Mouse (Mus musculus) spleen, adult 2 months (tissue): ENCODE results near the gene Cldn14. TPM values are rescaled to one million over a fixed set of nuclear protein-coding genes. Genes with fewer than 3 reads are reported as not detected.
"Not testable (repeated sequence)": the region's sequence is repeated elsewhere in the genome, so short reads cannot be mapped to it uniquely, and the experiment has no call there.

Source experiments
- DNase-seq, 2 experiments: peaks; one replicate each; pipeline versions ENCODE4 v3.0.0 to v3.0.0-alpha.2; 2012 to 2021; ENCODE audit warnings: low spot score in 2 of 2, low read depth in 1 of 2
- H3K27ac ChIP-seq: fragments of 200-500 bp; 2 replicates; pipeline ENCODE4 v1.5.1; 2012; ENCODE audit warnings: low read length, inconsistent platforms; ENCODE audit not compliant: insufficient read depth
- H3K27me3 ChIP-seq: fragments of 200-500 bp; 2 replicates; pipeline ENCODE4 v1.6.1; 2012; ENCODE audit warnings: mild to moderate bottlenecking, moderate library complexity, low read length, inconsistent platforms; ENCODE audit not compliant: control insufficient read depth, insufficient read depth
- H3K36me3 ChIP-seq: fragments of 200-500 bp; 2 replicates; pipeline ENCODE4 v1.6.1; 2012; ENCODE audit warnings: mild to moderate bottlenecking, low read length, inconsistent platforms; ENCODE audit not compliant: control insufficient read depth, insufficient read depth
- H3K4me1 ChIP-seq: fragments of 200-500 bp; 2 replicates; pipeline ENCODE4 v1.6.1; 2011; ENCODE audit warnings: inconsistent platforms; ENCODE audit not compliant: control insufficient read depth, insufficient read depth, insufficient read length
- H3K4me3 ChIP-seq: fragments of 200-500 bp; 2 replicates; pipeline ENCODE4 v1.5.1; 2011; ENCODE audit warnings: mild to moderate bottlenecking, inconsistent platforms; ENCODE audit not compliant: insufficient read depth, insufficient read length; ENCODE audit errors: extremely low read depth
- CTCF ChIP-seq: fragments of 200-500 bp; IDR thresholded peaks from 2 replicates; pipeline ENCODE4 v1.5.1; 2011; ENCODE audit warnings: mild to moderate bottlenecking, inconsistent platforms; ENCODE audit not compliant: insufficient read depth, insufficient read length, insufficient replicate concordance; ENCODE audit errors: extremely low read depth
- POLR2A ChIP-seq: fragments of 200-500 bp; IDR thresholded peaks from 2 replicates; pipeline ENCODE4 v1.6.1; 2011; ENCODE audit warnings: low read depth, low read length, inconsistent platforms
- WGBS: fragments of 180-500 bp; shearing (Covaris S2); methylation state at CpG from one replicate; pipeline ENCODE4 v1.1.7; 2018; 5-methylcytosine and 5-hydroxymethylcytosine counted together
- polyA plus RNA-seq: library from polyadenylated mRNA; depleted of rRNA; stranded (reverse); fragments of >200 nt; gene quantifications from 2 replicates; pipeline ENCODE4 v1.2.3, GENCODE M21; 2012

Cldn14 gene
- polyA plus RNA-seq, 1 experiment = not detected

- Histone ChIP-seq H3K4me3 (no peak overlapping the region), H3K4me1 (no peaks in the 10 kb centered on the region), H3K36me3 (no peaks in the 10 kb centered on the region), H3K27ac (no peak overlapping the region), H3K27me3 (no peaks in the 10 kb centered on the region)
- no peak for DNase-seq
- TF ChIP-seq CTCF (no peak), POLR2A (no peak)
- 62% methylated on average over 15 of the region's 15 CpGs for WGBS
Observed at GRCm38 (mm10) chr16:93981190-93981841, 27.3 kb downstream of the Cldn14 start.

DNA sequence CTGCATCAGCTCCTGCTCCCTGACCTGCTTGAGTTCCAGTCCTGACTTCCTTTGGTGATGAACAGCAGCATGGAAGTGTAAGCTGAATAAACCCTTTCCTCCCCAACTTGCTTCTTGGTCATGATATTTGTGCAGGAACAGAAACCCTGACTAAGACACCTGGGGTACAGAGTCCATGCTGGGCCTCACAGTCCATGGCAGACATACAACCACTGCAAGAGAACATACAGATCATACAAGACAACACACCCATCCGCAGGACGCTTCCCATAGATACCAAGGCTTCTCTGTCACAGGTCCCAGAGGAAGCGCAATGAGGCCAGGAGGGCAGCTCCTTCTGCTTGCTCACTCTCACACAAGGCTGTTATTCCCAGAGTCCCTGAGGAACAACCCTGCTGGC, 28.3 kb downstream of the Cldn14 start:
- not testable (repeated sequence) for H3K4me1 ChIP-seq, H3K4me3 ChIP-seq, H3K36me3 ChIP-seq, DNase-seq, H3K27ac ChIP-seq, H3K27me3 ChIP-seq
- WGBS = 89% methylated on average over 3 of the region's 3 CpGs

- Histone ChIP-seq H3K27ac (no peak overlapping the region), H3K36me3 (no peaks in the 10 kb centered on the region), H3K27me3 (no peaks in the 10 kb centered on the region), H3K4me3 (no peak overlapping the region), H3K4me1 (no peaks in the 10 kb centered on the region)
- DNase-seq = no peak
- 81% methylated on average over 2 of the region's 2 CpGs for WGBS
- TF ChIP-seq CTCF (no peak), POLR2A (no peak)
Observed at GRCm38 (mm10) chr16:93979316-93979715, 29.3 kb downstream of the Cldn14 start.

GRCm38 (mm10) chr16:93977587-93977986, 31.1 kb downstream of the Cldn14 start:
- DNase-seq = no peak
- Histone ChIP-seq H3K4me1 (peaks cover 3% of the 10 kb centered on the region; the same call in 1 of the 2 replicates), H3K27ac (no peak overlapping the region), H3K36me3 (no peaks in the 10 kb centered on the region), H3K27me3 (no peaks in the 10 kb centered on the region), H3K4me3 (no peak overlapping the region)
- WGBS = 57% methylated on average over 6 of the region's 6 CpGs
- TF ChIP-seq CTCF (no peak), POLR2A (no peak)

GRCm38 (mm10) chr16:93976907-93977306, 31.7 kb downstream of the Cldn14 start:
- Histone ChIP-seq H3K4me3 (no peak overlapping the region), H3K36me3 (no peaks in the 10 kb centered on the region), H3K27ac (no peak overlapping the region), H3K27me3 (no peaks in the 10 kb centered on the region), H3K4me1 (peaks cover 3% of the 10 kb centered on the region; the same call in 1 of the 2 replicates)
- no peak for DNase-seq
- TF ChIP-seq POLR2A (no peak), CTCF (no peak)
- WGBS = 82% methylated on average over 3 of the region's 3 CpGs

DNA sequence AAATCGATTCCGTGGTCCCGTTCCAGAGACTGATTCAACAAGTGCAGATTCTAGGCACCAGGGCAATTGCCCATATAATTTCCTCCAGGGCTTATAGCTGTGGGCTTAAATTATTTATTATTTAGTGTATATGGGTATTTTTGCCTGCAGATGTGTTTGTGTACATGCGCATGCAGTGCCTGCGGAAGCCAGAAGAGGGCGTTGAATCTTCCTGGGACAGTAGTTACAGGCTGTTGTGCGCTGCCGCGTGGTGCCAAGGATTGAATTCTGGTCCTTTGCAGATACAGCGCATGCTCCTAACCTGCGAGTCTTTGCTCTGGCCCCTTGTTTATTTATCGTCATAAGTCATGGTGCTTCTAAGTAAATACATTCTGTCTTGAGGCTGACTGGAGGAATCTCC, 33.2 kb downstream of the Cldn14 start:
- Histone ChIP-seq H3K36me3 (no peaks in the 10 kb centered on the region), H3K27me3 (no peaks in the 10 kb centered on the region), H3K27ac (no peak overlapping the region), H3K4me3 (no peak overlapping the region), H3K4me1 (peaks cover 3% of the 10 kb centered on the region; the same call in 1 of the 2 replicates)
- 89% methylated on average over 12 of the region's 12 CpGs for WGBS
- no peak for DNase-seq
- no peak for TF ChIP-seq POLR2A
- no peak for TF ChIP-seq CTCF

GRCm38 (mm10) chr16:93974278-93974677, 34.4 kb downstream of the Cldn14 start:
- DNase-seq = no peak
- H3K4me3 ChIP-seq = no peak overlapping the region
- 50% methylated on average over 8 of the region's 8 CpGs for WGBS
- no peaks in the 10 kb centered on the region for H3K27me3 ChIP-seq
- no peak overlapping the region for H3K27ac ChIP-seq
- no peaks in the 10 kb centered on the region for H3K36me3 ChIP-seq
- peaks cover 3% of the 10 kb centered on the region; the same call in 1 of the 2 replicates for H3K4me1 ChIP-seq
- TF ChIP-seq POLR2A (no peak), CTCF (no peak)
